Mouse (Mus musculus) testis, adult 2 months (tissue): ENCODE measurements around the gene Aldob. TPM values are rescaled to one million over a fixed set of nuclear protein-coding genes. Genes with fewer than 3 reads are reported as not detected.

Experiments
- H3K27ac ChIP-seq: fragments of 200-500 bp; 2 replicates; pipeline ENCODE4 v1.5.1; 2012; ENCODE audit warnings: low read depth, low read length; ENCODE audit not compliant: control insufficient read depth, insufficient read depth
- H3K27me3 ChIP-seq: fragments of 200-500 bp; 2 replicates; pipeline ENCODE4 v1.6.1; 2012; ENCODE audit warnings: mild to moderate bottlenecking, low read length, moderate library complexity; ENCODE audit not compliant: control insufficient read depth, insufficient read depth
- H3K36me3 ChIP-seq: fragments of 200-500 bp; 2 replicates; pipeline ENCODE4 v1.6.1; 2012; ENCODE audit warnings: mild to moderate bottlenecking, low read length; ENCODE audit not compliant: control insufficient read depth, insufficient read depth
- H3K4me1 ChIP-seq: fragments of 200-500 bp; 2 replicates; pipeline ENCODE4 v1.6.1; 2012; ENCODE audit warnings: low read length; ENCODE audit not compliant: control insufficient read depth, insufficient read depth
- H3K4me3 ChIP-seq: fragments of 200-500 bp; 2 replicates; pipeline ENCODE4 v1.5.1; 2012; ENCODE audit warnings: low read depth, mild to moderate bottlenecking, low read length, moderate library complexity, mixed read lengths; ENCODE audit not compliant: control insufficient read depth
- CTCF ChIP-seq: fragments of 200-500 bp; IDR thresholded peaks from 2 replicates; pipeline ENCODE4 v1.5.1; 2012; ENCODE audit warnings: low read depth, mild to moderate bottlenecking, inconsistent platforms, low read length, moderate library complexity; ENCODE audit not compliant: control insufficient read depth, insufficient read depth, insufficient replicate concordance
- POLR2A ChIP-seq: fragments of 200-500 bp; IDR thresholded peaks from 2 replicates; pipeline ENCODE4 v1.6.1; 2012; ENCODE audit warnings: low read depth, mild to moderate bottlenecking, inconsistent platforms, low read length, moderate library complexity; ENCODE audit not compliant: control insufficient read depth
- polyA plus RNA-seq: library from polyadenylated mRNA; depleted of rRNA; stranded (reverse); fragments of >200 nt; gene quantifications from 2 replicates; pipeline ENCODE4 v1.2.3, GENCODE M21; 2012

The Aldob gene
- polyA plus RNA-seq, 1 experiment, result 0.10 TPM

DNA sequence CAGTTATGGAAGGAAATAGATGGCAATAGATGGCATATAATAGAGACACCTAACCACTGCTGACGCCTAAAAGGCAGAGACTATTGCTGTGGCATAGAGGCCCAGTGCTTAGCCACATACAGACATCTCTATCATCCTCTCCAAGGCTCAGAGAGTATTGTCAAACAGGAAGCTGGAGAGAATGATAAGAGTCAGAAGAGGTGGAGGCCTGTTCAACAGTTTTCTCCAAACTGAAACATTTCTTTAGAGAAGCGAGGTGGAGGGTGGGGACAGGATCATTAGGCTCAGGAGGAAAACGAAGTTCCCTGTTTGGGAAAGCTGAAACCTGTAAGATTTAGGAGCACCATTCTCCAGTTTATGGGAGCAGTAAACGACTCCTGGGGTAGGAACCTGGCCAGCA lies 31.9 kb upstream of the Aldob start:
- H3K27me3 ChIP-seq, result no peaks in the 10 kb centered on the region

DNA sequence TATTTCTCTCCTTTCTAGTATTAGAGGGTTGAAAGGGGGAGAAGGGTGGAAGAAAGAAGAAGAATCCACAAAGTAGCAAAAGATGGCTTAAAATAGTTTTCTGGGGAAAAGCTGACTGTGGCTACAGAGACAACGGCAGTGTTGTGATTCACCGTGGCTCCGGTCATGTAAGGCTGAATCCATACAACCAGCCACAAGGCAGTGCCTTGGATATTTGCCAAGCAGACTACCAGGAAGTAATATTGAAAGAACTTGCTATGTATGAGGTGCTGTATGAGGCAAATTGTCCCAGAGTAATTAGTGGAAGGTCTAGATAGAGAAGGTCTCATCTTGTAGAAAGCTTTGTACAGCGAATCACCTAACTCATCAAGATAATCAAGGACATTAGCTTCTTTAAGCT lies 22.8 kb upstream of the Aldob start:
- TF ChIP-seq POLR2A (no peak), CTCF (no peak)
- no peak overlapping the region for H3K4me3 ChIP-seq
- no peak overlapping the region for H3K27ac ChIP-seq
- H3K4me1 ChIP-seq, result no peaks in the 10 kb centered on the region
- no peaks in the 10 kb centered on the region for H3K27me3 ChIP-seq
- no peaks in the 10 kb centered on the region for H3K36me3 ChIP-seq

More for the DNA sequence above, 31.9 kb upstream of the Aldob start:
- H3K36me3 ChIP-seq, result no peaks in the 10 kb centered on the region
- H3K27ac ChIP-seq, result no peak overlapping the region
- H3K4me1 ChIP-seq, result peaks cover 2% of the 10 kb centered on the region; the same call in 1 of the 2 replicates
- no peak for TF ChIP-seq POLR2A
- TF ChIP-seq CTCF, result no peak
- H3K4me3 ChIP-seq, result no peak overlapping the region

DNA sequence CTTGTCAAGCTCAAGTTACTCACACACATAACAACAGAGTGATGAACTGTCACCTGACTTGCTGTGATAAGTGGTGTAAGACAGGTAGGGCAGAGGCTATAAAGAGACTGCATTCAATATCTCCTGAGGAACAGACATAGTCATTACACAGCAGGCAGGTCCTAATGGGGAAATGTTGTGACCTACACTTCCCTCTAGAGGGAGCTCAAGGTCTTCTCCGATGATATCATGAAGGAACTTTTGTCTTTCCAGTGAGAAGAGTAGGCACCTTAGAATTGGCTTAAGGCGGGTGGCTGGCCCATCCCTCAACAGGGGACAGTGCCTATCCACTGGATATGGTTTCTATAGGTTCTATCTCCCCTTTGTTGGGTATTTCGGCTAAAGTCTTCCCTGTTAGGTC lies 18.3 kb upstream of the Aldob start:
- TF ChIP-seq POLR2A (no peak), CTCF (peak; percentile 24; the same call in 1 of the 2 replicates)
- no peaks in the 10 kb centered on the region for H3K36me3 ChIP-seq
- no peaks in the 10 kb centered on the region for H3K4me1 ChIP-seq
- no peak overlapping the region for H3K4me3 ChIP-seq
- no peak overlapping the region for H3K27ac ChIP-seq
- H3K27me3 ChIP-seq, result no peaks in the 10 kb centered on the region

DNA sequence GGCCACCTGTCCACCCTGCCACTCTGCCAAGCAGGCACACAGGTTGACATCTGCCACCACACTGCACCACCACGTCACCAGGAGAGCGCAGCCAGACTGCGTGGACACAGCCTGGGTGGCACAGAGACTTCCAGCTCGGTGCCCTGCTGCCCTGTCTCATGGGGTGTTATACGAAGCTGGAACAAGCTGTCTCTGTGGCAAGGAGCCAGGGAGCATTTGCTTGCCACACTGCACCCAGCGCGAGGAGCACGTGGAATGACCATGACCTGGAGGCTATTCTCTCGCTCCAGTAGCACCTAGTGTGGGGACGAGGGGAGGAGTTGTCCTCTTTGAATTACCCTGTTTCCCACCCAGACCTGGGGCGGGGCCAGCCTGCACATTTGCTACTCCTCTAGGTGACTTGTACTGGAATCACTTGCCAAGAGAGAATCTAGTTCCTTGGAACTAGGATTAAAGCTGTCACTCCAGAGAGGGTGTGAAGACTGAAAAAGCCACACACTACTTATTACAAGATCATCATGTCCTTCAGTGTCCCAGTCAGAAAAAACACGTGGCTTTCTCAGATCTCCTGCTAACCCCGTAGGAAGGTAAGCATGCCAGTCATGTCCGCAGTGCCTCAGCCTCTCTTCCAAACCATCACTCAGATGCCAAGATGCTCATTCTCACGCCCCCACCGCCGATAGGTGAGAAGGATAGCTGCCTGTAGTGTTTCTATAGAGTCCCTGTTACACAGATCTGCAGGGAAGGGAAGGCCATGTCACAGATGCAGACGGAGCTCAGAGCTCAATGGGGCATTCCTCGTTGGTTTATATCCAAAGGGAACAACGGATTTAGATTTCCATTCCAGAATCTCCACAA lies 10.8 kb upstream of the Aldob start:
- TF ChIP-seq CTCF, result no peak
- TF ChIP-seq POLR2A, result no peak
- Histone ChIP-seq H3K36me3 (no peaks in the 10 kb centered on the region), H3K4me1 (0 out of 2 replicates have a peak, but pooled peaks cover 3% of the 10 kb centered on the region), H3K27ac (no peak overlapping the region), H3K27me3 (no peaks in the 10 kb centered on the region), H3K4me3 (no peak overlapping the region)

DNA sequence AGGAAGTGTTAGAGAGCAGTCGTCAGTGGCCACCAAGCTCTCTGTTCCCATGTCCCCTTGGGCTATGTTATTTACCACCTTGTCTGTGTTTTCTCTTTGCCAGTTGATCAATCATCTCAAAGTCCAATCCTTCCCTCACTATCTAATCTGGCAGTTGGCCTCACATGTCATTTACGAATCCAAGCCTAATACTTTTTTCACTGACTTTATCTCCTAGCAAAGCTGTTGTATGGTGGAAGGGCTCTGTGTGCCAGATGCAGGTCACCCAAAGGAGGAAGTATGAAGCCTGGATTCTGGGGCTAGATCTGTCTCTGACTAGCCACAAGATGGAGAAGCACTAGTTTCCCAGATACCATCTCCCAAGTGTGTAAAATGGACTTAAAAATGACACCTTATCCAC lies 8.8 kb upstream of the Aldob start:
- no peaks in the 10 kb centered on the region for H3K27me3 ChIP-seq
- H3K36me3 ChIP-seq, result no peaks in the 10 kb centered on the region
- H3K27ac ChIP-seq, result no peak overlapping the region
- 0 out of 2 replicates have a peak, but pooled peaks cover 3% of the 10 kb centered on the region for H3K4me1 ChIP-seq
- TF ChIP-seq CTCF (no peak), POLR2A (no peak)
- no peak overlapping the region for H3K4me3 ChIP-seq

DNA sequence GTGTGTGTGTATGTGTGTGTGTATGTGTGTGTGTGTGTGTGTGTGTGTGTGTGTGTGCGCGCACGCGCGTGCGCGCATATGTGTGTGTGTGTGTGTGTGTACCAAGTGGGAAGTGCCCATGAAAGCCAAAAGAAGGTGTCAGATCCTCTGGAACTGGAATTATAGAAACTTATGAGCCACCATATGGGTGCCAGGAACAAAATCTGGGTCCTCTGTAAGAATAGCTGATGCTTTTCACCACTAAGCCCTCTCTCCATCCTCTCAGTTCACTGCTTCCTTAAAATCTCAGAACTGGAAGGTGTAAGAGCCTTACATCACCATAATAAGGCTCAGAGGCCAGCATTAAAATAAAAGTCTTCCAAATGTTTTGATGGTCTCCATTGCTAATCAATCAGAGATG lies 8.0 kb upstream of the Aldob start:
- 0 out of 2 replicates have a peak, but pooled peaks cover 3% of the 10 kb centered on the region for H3K4me1 ChIP-seq
- no peaks in the 10 kb centered on the region for H3K36me3 ChIP-seq
- no peak overlapping the region for H3K4me3 ChIP-seq
- H3K27ac ChIP-seq, result no peak overlapping the region
- no peak for TF ChIP-seq POLR2A
- TF ChIP-seq CTCF, result no peak
- no peaks in the 10 kb centered on the region for H3K27me3 ChIP-seq

DNA sequence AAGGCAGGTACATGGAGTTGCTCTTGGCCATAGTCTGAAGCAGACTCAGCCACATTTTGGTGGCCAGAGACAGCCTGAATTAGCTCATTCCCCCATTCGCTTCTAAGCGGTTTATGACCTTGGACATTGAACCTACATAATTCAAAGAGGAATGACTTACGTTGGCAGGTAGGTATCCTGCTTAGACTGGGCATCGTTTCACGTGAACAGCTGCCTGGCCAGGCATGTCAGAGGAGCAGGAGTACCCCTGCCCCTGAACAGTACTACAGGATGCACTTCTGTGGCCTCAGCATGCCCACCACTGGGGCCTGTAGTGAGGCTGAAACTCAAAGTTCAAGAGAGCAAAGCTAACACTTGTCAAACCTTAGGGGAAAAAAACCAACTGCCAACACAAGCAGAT lies 4.0 kb upstream of the Aldob start:
- Histone ChIP-seq H3K4me3 (no peak overlapping the region), H3K27me3 (no peaks in the 10 kb centered on the region), H3K27ac (no peak overlapping the region), H3K4me1 (no peaks in the 10 kb centered on the region), H3K36me3 (no peaks in the 10 kb centered on the region)
- no peak for TF ChIP-seq POLR2A
- no peak for TF ChIP-seq CTCF
